Mouse (Mus musculus) brain, embryonic 14.5 days (tissue): ENCODE results near the gene Ppef2.

Experiments
- CTCF ChIP-seq: fragments of 200-500 bp; IDR thresholded peaks from 2 replicates; pipeline ENCODE4 v1.5.1; 2012; ENCODE audit warnings: inconsistent platforms, mild to moderate bottlenecking, moderate library complexity, borderline replicate concordance; ENCODE audit not compliant: insufficient read depth, insufficient read length; ENCODE audit errors: extremely low read depth
- POLR2A ChIP-seq: fragments of 200-500 bp; IDR thresholded peaks from 2 replicates; pipeline ENCODE4 v1.6.1; 2012; ENCODE audit warnings: mild to moderate bottlenecking, inconsistent platforms, borderline replicate concordance; ENCODE audit not compliant: poor library complexity, insufficient read depth, insufficient read length, severe bottlenecking; ENCODE audit errors: extremely low read depth

GRCm38 (mm10) chr5:92244900-92245299, 11.2 kb downstream of the Ppef2 start:
- TF ChIP-seq CTCF, result no peak
- no peak for TF ChIP-seq POLR2A
